Comparison of ENCODE assay signal across 8 mouse cellular contexts in the genomic region with DNA sequence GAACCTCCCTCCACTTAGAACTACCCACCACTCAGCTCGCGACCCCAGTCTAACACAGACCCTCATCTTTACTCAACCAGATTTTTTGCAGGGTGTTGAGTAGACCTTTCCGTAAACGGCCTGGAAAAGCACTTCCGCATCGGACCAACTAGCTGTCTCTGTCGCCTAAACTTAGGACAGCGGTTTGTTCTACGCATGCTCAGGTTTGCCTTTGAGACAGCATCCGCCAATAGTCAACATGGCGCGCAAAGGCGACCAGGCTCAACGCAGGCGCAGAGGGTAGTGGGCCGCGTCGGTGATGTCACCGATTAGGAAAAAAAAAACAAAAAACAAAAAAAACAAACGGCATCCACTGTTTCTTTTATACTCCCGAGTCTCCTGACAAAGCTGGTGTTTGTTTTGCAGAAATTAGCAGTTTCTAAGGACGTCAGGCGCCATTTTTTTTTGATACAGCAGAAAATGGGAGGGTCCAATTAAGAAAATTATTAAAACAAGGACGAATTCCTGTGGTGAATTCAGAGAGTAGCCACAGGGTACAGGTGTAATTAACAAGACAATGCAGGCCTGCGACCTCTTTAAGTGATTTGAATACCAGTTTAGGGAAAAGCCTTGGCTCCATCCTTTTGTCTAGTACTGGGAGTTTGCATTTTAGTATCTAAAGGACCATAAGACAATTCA. TPM values are rescaled to one million over a fixed set of nuclear protein-coding genes. Genes with fewer than 3 reads are reported as not detected.
DNase-seq lines count a peak whose midpoint lies in the region; ATAC-seq lines count a peak whose summit lies in the region.

A gene (minus strand): TSS at position 451 of the 678 bp plus-strand sequence.

- WGBS in hindbrain, embryonic 11.5 days, result 18% methylated on average over 25 of the region's 25 CpGs

- H3K4me3 ChIP-seq in hindbrain, embryonic 11.5 days (ENCODE audit: low read depth, low read length), result peak within 1 kb of the TSS; percentile 41

- no peak within 1 kb of the TSS for H3K27ac ChIP-seq in hindbrain, embryonic 11.5 days (ENCODE audit: low read depth, low read length)

- H3K4me2 ChIP-seq in hindbrain, embryonic 11.5 days (replicated peaks; ENCODE audit: low read depth, low read length), result peak within 1 kb of the TSS; percentile 39

- no peaks in the 10 kb centered on the region for H3K9me3 ChIP-seq in hindbrain, embryonic 11.5 days (ENCODE audit: control insufficient read depth, low read length)

- H3K27me3 ChIP-seq in hindbrain, embryonic 11.5 days (ENCODE audit: control insufficient read depth, insufficient read depth, low read length), result no peaks in the 10 kb centered on the region

- H3K36me3 ChIP-seq in hindbrain, embryonic 11.5 days (ENCODE audit: control insufficient read depth, insufficient read depth, low read length), result no peaks in the 10 kb centered on the region

- H3K4me1 ChIP-seq in hindbrain, embryonic 11.5 days (replicated peaks; ENCODE audit: control insufficient read depth, insufficient read depth, low read length), result no peaks in the 10 kb centered on the region

- DNase-seq in MEL-GATA-1-ER (ENCODE audit: extremely low read depth, low read depth), result peak; percentile 91
- DNase-seq in cerebellum, adult 9-10 months, result peak; percentile 82
- peak; percentile 77 for DNase-seq in hindbrain, embryonic 11.5 days (ENCODE audit: low spot score)
- peak; percentile 64 to 77 for DNase-seq in layer of hippocampus, postnatal 10 days (ENCODE audit: low spot score in 2 of 2)
- DNase-seq in lung, postnatal 10 days, result peak; percentile 87
- peak; percentile 76 for DNase-seq in ovary, postnatal 36 days (ENCODE audit: low spot score)
- DNase-seq in thymus, postnatal 25 days, result peak; percentile 76

- peak within 1 kb of the TSS; percentile 53 for H3K9ac ChIP-seq in hindbrain, embryonic 11.5 days (ENCODE audit: low read depth, low read length)

- ATAC-seq in frontal cortex, adult (ENCODE audit: low TSS enrichment), result peak; percentile 100
- peak; percentile 95 for ATAC-seq in hindbrain, embryonic 11.5 days (ENCODE audit: low FRiP score)

RNA-seq across cellular contexts. Expression of the gene that starts here (rescaled TPM):
- 7.6 and 9.7 TPM in 2 replicates for polyA plus RNA-seq in hindbrain, embryonic 11.5 days (2014; fragmentation: Nextera tagmentation; extraction: Ambion mirVana)
- 1 to 10 TPM; 8.3 to 9.3 TPM for total RNA-seq in layer of hippocampus, postnatal 10 days (2021)
